Mouse (Mus musculus): ENCODE results near the gene Cryzl1. TPM values are rescaled to one million over a fixed set of nuclear protein-coding genes. Genes with fewer than 3 reads are reported as not detected.
A peak's percentile ranks its signal among the peaks of the same experiment; 100 is the strongest.

Cryzl1 gene
- polyA plus RNA-seq, 1 experiment from 2014 or later, result 51.8 TPM

- ATAC-seq (replicated peaks; ENCODE audit: extremely low read depth, insufficient read depth, low FRiP score), result 0 out of 2 replicates have a peak, but pooled peaks have one; percentile 65
- Histone ChIP-seq H3K27me3 (ENCODE audit: control insufficient read depth, insufficient read depth, low read length) (no peaks in the 10 kb centered on the region), H3K4me1 (ENCODE audit: control insufficient read depth, insufficient read depth, low read length) (peaks cover 14% of the 10 kb centered on the region), H3K9me3 (replicated peaks; ENCODE audit: control insufficient read depth, low read length) (no peaks in the 10 kb centered on the region), H3K27ac (ENCODE audit: low read length) (peak overlapping the region; percentile 33), H3K4me2 (ENCODE audit: low read depth, low read length) (peak overlapping the region; percentile 52), H3K36me3 (ENCODE audit: control insufficient read depth, insufficient read depth) (no peaks in the 10 kb centered on the region), H3K4me3 (ENCODE audit: low read length) (no peak overlapping the region), H3K9ac (ENCODE audit: low read length) (no peak overlapping the region)
- 26% methylated on average over 14 of the region's 14 CpGs for WGBS
Measured at GRCm38 (mm10) chr16:91746101-91746950, 17.6 kb upstream of the Cryzl1 start.

- Histone ChIP-seq H3K9me3 (replicated peaks; ENCODE audit: control insufficient read depth, low read length) (no peaks in the 10 kb centered on the region), H3K27me3 (ENCODE audit: control insufficient read depth, insufficient read depth, low read length) (no peaks in the 10 kb centered on the region), H3K4me3 (ENCODE audit: low read length) (no peak overlapping the region), H3K4me2 (ENCODE audit: low read depth, low read length) (no peak overlapping the region), H3K9ac (ENCODE audit: low read length) (no peak overlapping the region), H3K4me1 (ENCODE audit: control insufficient read depth, insufficient read depth, low read length) (peaks cover 25% of the 10 kb centered on the region), H3K36me3 (ENCODE audit: control insufficient read depth, insufficient read depth) (no peaks in the 10 kb centered on the region), H3K27ac (ENCODE audit: low read length) (no peak overlapping the region)
- no peak for ATAC-seq (replicated peaks; ENCODE audit: extremely low read depth, insufficient read depth, low FRiP score)
- WGBS, result 74% methylated on average over 7 of the region's 7 CpGs
Measured at GRCm38 (mm10) chr16:91743055-91743454, 14.3 kb upstream of the Cryzl1 start.

GRCm38 (mm10) chr16:91740918-91741255 is 12.1 kb upstream of the Cryzl1 start:
- ATAC-seq (replicated peaks; ENCODE audit: extremely low read depth, insufficient read depth, low FRiP score), result no peak
- H3K9me3 ChIP-seq (replicated peaks; ENCODE audit: control insufficient read depth, low read length), result no peaks in the 10 kb centered on the region
- no peak overlapping the region for H3K4me2 ChIP-seq (ENCODE audit: low read depth, low read length)
- no peaks in the 10 kb centered on the region for H3K36me3 ChIP-seq (ENCODE audit: control insufficient read depth, insufficient read depth)
- 60% methylated on average over 7 of the region's 7 CpGs for WGBS
- H3K27me3 ChIP-seq (ENCODE audit: control insufficient read depth, insufficient read depth, low read length), result no peaks in the 10 kb centered on the region
- no peak overlapping the region for H3K9ac ChIP-seq (ENCODE audit: low read length)
- peaks cover 29% of the 10 kb centered on the region for H3K4me1 ChIP-seq (ENCODE audit: control insufficient read depth, insufficient read depth, low read length)
- H3K27ac ChIP-seq (ENCODE audit: low read length), result no peak overlapping the region
- no peak overlapping the region for H3K4me3 ChIP-seq (ENCODE audit: low read length)

- Histone ChIP-seq H3K27me3 (ENCODE audit: control insufficient read depth, insufficient read depth, low read length) (no peaks in the 10 kb centered on the region), H3K4me1 (ENCODE audit: control insufficient read depth, insufficient read depth, low read length) (peaks cover 28% of the 10 kb centered on the region), H3K9me3 (replicated peaks; ENCODE audit: control insufficient read depth, low read length) (no peaks in the 10 kb centered on the region), H3K9ac (ENCODE audit: low read length) (no peak overlapping the region), H3K27ac (ENCODE audit: low read length) (peak overlapping the region; percentile 20), H3K4me2 (ENCODE audit: low read depth, low read length) (no peak overlapping the region), H3K36me3 (ENCODE audit: control insufficient read depth, insufficient read depth) (no peaks in the 10 kb centered on the region), H3K4me3 (ENCODE audit: low read length) (no peak overlapping the region)
- ATAC-seq (replicated peaks; ENCODE audit: extremely low read depth, insufficient read depth, low FRiP score), result no peak
- WGBS, result 51% methylated on average over 8 of the region's 8 CpGs
Measured at GRCm38 (mm10) chr16:91740184-91740917, 11.6 kb upstream of the Cryzl1 start.

- H3K36me3 ChIP-seq (ENCODE audit: control insufficient read depth, insufficient read depth), result no peaks in the 10 kb centered on the region
- no peak overlapping the region for H3K4me2 ChIP-seq (ENCODE audit: low read depth, low read length)
- no peaks in the 10 kb centered on the region for H3K9me3 ChIP-seq (replicated peaks; ENCODE audit: control insufficient read depth, low read length)
- H3K4me1 ChIP-seq (ENCODE audit: control insufficient read depth, insufficient read depth, low read length), result peaks cover 32% of the 10 kb centered on the region
- no peaks in the 10 kb centered on the region for H3K27me3 ChIP-seq (ENCODE audit: control insufficient read depth, insufficient read depth, low read length)
- H3K4me3 ChIP-seq (ENCODE audit: low read length), result no peak overlapping the region
- WGBS, result 85% methylated on average over 6 of the region's 6 CpGs
- no peak overlapping the region for H3K27ac ChIP-seq (ENCODE audit: low read length)
- no peak for ATAC-seq (replicated peaks; ENCODE audit: extremely low read depth, insufficient read depth, low FRiP score)
- no peak overlapping the region for H3K9ac ChIP-seq (ENCODE audit: low read length)
Measured at GRCm38 (mm10) chr16:91738505-91738904, 9.7 kb upstream of the Cryzl1 start.

- Histone ChIP-seq H3K4me3 (ENCODE audit: low read length) (no peak overlapping the region), H3K27me3 (ENCODE audit: control insufficient read depth, insufficient read depth, low read length) (no peaks in the 10 kb centered on the region), H3K9ac (ENCODE audit: low read length) (no peak overlapping the region), H3K27ac (ENCODE audit: low read length) (peak overlapping the region; percentile 39), H3K4me1 (ENCODE audit: control insufficient read depth, insufficient read depth, low read length) (peaks cover 39% of the 10 kb centered on the region), H3K36me3 (ENCODE audit: control insufficient read depth, insufficient read depth) (no peaks in the 10 kb centered on the region), H3K4me2 (ENCODE audit: low read depth, low read length) (peak overlapping the region; percentile 28), H3K9me3 (replicated peaks; ENCODE audit: control insufficient read depth, low read length) (no peaks in the 10 kb centered on the region)
- WGBS, result 75% methylated on average over 7 of the region's 7 CpGs
- ATAC-seq (replicated peaks; ENCODE audit: extremely low read depth, insufficient read depth, low FRiP score), result no peak
Measured at GRCm38 (mm10) chr16:91736046-91736816, 7.5 kb upstream of the Cryzl1 start.

- Histone ChIP-seq H3K4me1 (ENCODE audit: control insufficient read depth, insufficient read depth, low read length) (peaks cover 35% of the 10 kb centered on the region), H3K36me3 (ENCODE audit: control insufficient read depth, insufficient read depth) (no peaks in the 10 kb centered on the region), H3K4me2 (ENCODE audit: low read depth, low read length) (no peak overlapping the region), H3K27ac (ENCODE audit: low read length) (no peak overlapping the region), H3K9ac (ENCODE audit: low read length) (no peak overlapping the region), H3K27me3 (ENCODE audit: control insufficient read depth, insufficient read depth, low read length) (no peaks in the 10 kb centered on the region), H3K9me3 (replicated peaks; ENCODE audit: control insufficient read depth, low read length) (no peaks in the 10 kb centered on the region), H3K4me3 (ENCODE audit: low read length) (no peak overlapping the region)
- 69% methylated on average over 5 of the region's 5 CpGs for WGBS
- ATAC-seq (replicated peaks; ENCODE audit: extremely low read depth, insufficient read depth, low FRiP score), result no peak
Measured at GRCm38 (mm10) chr16:91734771-91735170, 6.0 kb upstream of the Cryzl1 start.

GRCm38 (mm10) chr16:91732816-91733215 is 4.0 kb upstream of the Cryzl1 start:
- Histone ChIP-seq H3K27ac (ENCODE audit: low read length) (no peak overlapping the region), H3K9me3 (replicated peaks; ENCODE audit: control insufficient read depth, low read length) (no peaks in the 10 kb centered on the region), H3K4me3 (ENCODE audit: low read length) (no peak overlapping the region), H3K36me3 (ENCODE audit: control insufficient read depth, insufficient read depth) (no peaks in the 10 kb centered on the region), H3K27me3 (ENCODE audit: control insufficient read depth, insufficient read depth, low read length) (no peaks in the 10 kb centered on the region), H3K4me2 (ENCODE audit: low read depth, low read length) (no peak overlapping the region), H3K9ac (ENCODE audit: low read length) (no peak overlapping the region), H3K4me1 (ENCODE audit: control insufficient read depth, insufficient read depth, low read length) (peaks cover 35% of the 10 kb centered on the region)
- no peak for ATAC-seq (replicated peaks; ENCODE audit: extremely low read depth, insufficient read depth, low FRiP score)
- WGBS, result 43% methylated on average over 2 of the region's 2 CpGs
